Mouse (Mus musculus): ENCODE data around the gene Pcsk7. TPM values are rescaled to one million over a fixed set of nuclear protein-coding genes. Genes with fewer than 3 reads are reported as not detected.

Pcsk7 gene
- 17.3 and 23.5 TPM in 2 replicates for polyA plus RNA-seq (2016; fragmentation: Nextera tagmentation; extraction: Ambion mirVana)

DNA sequence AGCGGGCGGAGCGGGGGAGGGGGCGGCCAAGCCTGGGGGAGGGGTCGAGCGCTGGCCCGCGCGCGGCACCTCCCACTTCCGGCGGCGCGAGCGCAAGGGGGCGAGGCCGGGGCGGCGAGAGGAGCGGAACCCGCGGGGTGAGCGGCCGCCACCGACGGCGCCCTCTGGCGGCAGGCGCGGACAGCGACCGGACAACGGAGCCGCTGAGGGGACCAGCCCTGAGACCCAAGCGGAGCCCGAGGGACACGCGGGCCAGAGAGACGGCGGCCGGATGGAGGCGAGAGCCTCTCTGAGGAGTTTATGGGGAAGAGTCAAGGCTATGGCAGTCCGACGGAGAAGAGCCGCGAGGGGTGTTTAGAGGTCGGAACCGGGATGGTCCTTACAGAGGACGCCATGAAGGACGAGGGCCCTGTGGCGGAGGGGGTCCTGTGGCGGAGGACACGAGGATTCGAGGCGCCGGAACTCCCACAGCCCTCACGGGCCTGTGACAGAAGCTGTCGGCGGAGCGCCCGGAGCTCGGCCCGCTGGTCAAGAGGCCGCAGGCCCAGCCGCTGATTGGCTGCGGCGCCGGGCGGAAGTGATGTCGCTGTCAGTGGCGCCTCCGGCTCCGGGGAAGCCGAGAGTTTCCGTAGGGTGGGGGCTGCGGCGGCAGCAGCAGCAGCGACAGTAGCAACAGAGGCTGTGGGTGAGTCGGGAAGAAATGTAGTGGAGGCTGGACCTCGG, at the start of gene Pcsk7, which contains the start of gene Rnf214:
Pcsk7 (plus strand) TSS at position 143 of the 723 bp plus-strand sequence.
Rnf214 (minus strand) TSS at position 557 of the 723 bp plus-strand sequence.
- H3K4me3 ChIP-seq: peak within 1 kb of the TSS; percentile 96
- H3K36me3 ChIP-seq: peaks cover 50% of the 10 kb centered on the region
- WGBS: 1% methylated on average over 67 of the region's 80 CpGs
- peak; percentile 94 for DNase-seq (ENCODE audit: low spot score)
- no peaks in the 10 kb centered on the region for H3K9me3 ChIP-seq (replicated peaks)
- H3K4me1 ChIP-seq: peaks cover 20% of the 10 kb centered on the region
- no peaks in the 10 kb centered on the region for H3K27me3 ChIP-seq (ENCODE audit: low read depth, poor library complexity, severe bottlenecking)
- H3K27ac ChIP-seq: peak within 1 kb of the TSS; percentile 98

DNA sequence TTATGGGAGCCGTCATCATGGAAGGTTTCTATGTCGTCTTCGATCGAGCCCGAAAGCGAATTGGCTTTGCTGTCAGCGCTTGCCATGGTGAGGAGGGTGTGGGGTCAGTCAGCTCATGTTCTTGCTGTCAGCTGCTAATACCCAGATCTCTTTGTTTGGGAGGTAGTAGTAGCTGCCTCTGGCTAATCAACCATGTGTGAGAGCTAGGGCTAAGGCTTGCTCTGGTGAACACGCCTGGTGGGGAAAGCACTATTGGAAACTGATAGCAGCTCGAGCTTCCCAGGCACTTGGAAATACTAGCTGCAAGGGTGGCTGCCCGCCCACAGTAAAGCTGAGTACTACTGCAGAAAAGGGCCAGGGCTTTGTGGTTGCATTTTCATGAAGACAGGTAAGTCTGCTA, 46.9 kb upstream of the Pcsk7 start:
- Histone ChIP-seq H3K36me3 (peaks cover 94% of the 10 kb centered on the region), H3K27me3 (ENCODE audit: low read depth, poor library complexity, severe bottlenecking) (no peaks in the 10 kb centered on the region), H3K27ac (no peak overlapping the region), H3K9me3 (replicated peaks) (no peaks in the 10 kb centered on the region), H3K4me1 (no peaks in the 10 kb centered on the region), H3K4me3 (no peak overlapping the region)
- DNase-seq (ENCODE audit: low spot score): no peak
- WGBS: 97% methylated on average over 10 of the region's 10 CpGs

DNA sequence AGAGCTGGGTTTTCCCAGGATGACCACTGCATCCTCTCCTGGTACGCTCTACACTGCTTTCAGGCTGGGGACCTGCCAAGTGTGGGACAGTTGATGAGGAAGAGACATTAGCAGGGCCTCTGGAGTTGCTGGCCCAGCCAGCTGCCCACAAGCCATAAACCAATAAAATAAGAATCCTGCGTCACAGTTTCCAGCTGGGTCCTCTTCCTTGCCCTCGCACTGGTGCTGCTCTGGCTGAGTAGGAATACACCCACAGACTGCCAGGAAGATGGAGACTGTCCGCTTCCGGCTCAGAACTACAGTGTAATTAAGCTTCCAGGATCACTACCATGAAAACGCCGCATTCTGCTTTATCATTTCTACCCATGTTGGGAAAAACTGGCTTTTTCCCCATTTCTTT, 44.5 kb upstream of the Pcsk7 start:
- no peak overlapping the region for H3K27ac ChIP-seq
- DNase-seq (ENCODE audit: low spot score): no peak
- H3K27me3 ChIP-seq (ENCODE audit: low read depth, poor library complexity, severe bottlenecking): no peaks in the 10 kb centered on the region
- H3K4me3 ChIP-seq: no peak overlapping the region
- peaks cover 98% of the 10 kb centered on the region for H3K36me3 ChIP-seq
- H3K4me1 ChIP-seq: no peaks in the 10 kb centered on the region
- 75% methylated on average over 7 of the region's 7 CpGs for WGBS
- no peaks in the 10 kb centered on the region for H3K9me3 ChIP-seq (replicated peaks)

DNA sequence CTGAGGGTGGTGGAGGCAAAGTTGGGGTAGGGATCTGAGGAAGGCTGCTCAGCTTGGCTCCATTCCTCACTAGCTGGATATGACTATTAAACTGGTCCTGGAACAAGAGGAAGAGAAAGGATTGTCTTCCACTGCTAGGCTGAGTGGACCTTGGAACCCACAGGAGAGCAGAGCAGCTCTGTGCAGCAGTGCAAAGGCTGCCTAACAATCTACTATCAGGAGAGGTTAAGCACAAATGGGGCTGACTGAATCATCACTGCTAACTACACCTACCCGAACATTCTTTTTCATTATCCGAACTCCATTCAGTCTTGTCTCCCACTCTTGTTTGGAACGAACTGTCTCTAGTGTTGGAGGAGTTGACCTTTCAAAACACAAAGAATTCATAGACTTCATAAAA, 37.1 kb upstream of the Pcsk7 start:
- 94% methylated on average over 3 of the region's 3 CpGs for WGBS
- Histone ChIP-seq H3K9me3 (replicated peaks) (no peaks in the 10 kb centered on the region), H3K4me1 (no peaks in the 10 kb centered on the region), H3K36me3 (peaks cover 99% of the 10 kb centered on the region), H3K27ac (no peak overlapping the region), H3K27me3 (ENCODE audit: low read depth, poor library complexity, severe bottlenecking) (no peaks in the 10 kb centered on the region), H3K4me3 (no peak overlapping the region)
- no peak for DNase-seq (ENCODE audit: low spot score)

DNA sequence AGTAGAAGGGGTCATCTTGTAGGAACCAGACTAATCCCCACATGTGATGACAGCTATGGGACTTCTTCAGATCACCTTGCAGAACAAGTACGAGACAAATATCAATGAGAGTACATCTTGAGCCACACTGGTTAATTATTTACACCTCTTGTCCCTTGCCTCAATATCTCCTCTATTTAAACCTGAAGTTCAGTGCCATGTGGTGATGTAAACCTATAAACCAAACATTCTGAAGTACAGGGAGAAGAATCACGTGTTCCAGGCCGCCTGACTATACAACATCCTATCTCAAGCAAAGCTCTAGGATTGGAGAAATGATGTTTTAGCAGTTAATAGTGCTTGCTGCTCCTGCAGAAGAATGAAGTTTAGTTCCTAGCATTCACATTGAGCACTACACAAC, 36.0 kb upstream of the Pcsk7 start:
- no peaks in the 10 kb centered on the region for H3K27me3 ChIP-seq (ENCODE audit: low read depth, poor library complexity, severe bottlenecking)
- H3K9me3 ChIP-seq (replicated peaks): no peaks in the 10 kb centered on the region
- H3K27ac ChIP-seq: no peak overlapping the region
- no peak for DNase-seq (ENCODE audit: low spot score)
- H3K36me3 ChIP-seq: peaks cover 99% of the 10 kb centered on the region
- WGBS: 91% methylated on average over 3 of the region's 3 CpGs
- H3K4me1 ChIP-seq: no peaks in the 10 kb centered on the region
- H3K4me3 ChIP-seq: no peak overlapping the region

DNA sequence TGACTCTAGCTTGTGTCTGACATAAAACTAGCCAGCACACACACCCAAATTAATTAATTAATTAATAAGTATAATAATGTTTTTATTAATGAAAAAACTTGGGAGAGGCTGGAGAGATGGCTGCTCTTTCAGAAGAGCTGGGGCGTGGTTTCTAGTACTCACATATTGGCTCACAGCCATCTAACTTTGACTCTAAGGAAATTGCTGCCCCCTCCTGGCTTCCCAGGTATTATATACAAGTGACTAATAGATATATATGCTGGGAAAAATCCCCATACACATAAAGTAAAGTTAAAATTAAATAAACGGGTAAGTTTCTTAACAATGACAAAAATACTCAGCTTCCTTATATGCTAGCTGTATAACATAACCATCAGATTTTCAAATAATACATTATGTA, 28.4 kb upstream of the Pcsk7 start:
- no peak for DNase-seq (ENCODE audit: low spot score)
- H3K27me3 ChIP-seq (ENCODE audit: low read depth, poor library complexity, severe bottlenecking): no peaks in the 10 kb centered on the region
- H3K27ac ChIP-seq: no peak overlapping the region
- H3K9me3 ChIP-seq (replicated peaks): no peaks in the 10 kb centered on the region
- peaks cover 80% of the 10 kb centered on the region for H3K36me3 ChIP-seq
- H3K4me3 ChIP-seq: no peak overlapping the region
- H3K4me1 ChIP-seq: no peaks in the 10 kb centered on the region
- 83% methylated on average over 2 of the region's 2 CpGs for WGBS

GRCm38 (mm10) chr9:45893681-45894080, 12.6 kb upstream of the Pcsk7 start:
- no peaks in the 10 kb centered on the region for H3K4me1 ChIP-seq
- H3K9me3 ChIP-seq (replicated peaks): no peaks in the 10 kb centered on the region
- no peak overlapping the region for H3K4me3 ChIP-seq
- no peak overlapping the region for H3K27ac ChIP-seq
- DNase-seq (ENCODE audit: low spot score): no peak
- peaks cover 99% of the 10 kb centered on the region for H3K36me3 ChIP-seq
- no peaks in the 10 kb centered on the region for H3K27me3 ChIP-seq (ENCODE audit: low read depth, poor library complexity, severe bottlenecking)

DNA sequence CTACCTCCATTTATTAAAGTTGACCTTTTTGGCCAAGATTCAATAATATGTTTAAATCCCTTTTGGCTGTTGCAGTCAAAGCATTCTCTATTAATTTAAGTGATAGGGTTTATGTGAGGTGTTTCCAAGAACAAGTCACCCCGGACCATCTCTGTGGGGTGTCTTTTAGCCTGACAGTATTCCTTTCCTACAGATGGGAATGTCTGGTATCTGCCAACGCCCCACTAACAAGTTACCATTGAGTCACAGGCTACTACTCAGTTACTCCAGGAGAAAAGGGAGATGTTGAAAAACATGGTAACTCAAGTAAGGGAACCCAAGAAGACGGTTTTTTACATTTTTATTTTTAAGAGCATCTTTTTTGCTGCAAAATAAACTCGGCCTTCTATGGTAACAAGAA, 1.1 kb upstream of the Pcsk7 start:
- Histone ChIP-seq H3K9me3 (replicated peaks) (no peaks in the 10 kb centered on the region), H3K36me3 (peaks cover 47% of the 10 kb centered on the region), H3K27ac (peak overlapping the region; percentile 98), H3K4me1 (peaks cover 20% of the 10 kb centered on the region), H3K4me3 (peak overlapping the region; percentile 96), H3K27me3 (ENCODE audit: low read depth, poor library complexity, severe bottlenecking) (no peaks in the 10 kb centered on the region)
- no peak for DNase-seq (ENCODE audit: low spot score)
- WGBS: 64% methylated on average over 4 of the region's 4 CpGs

DNA sequence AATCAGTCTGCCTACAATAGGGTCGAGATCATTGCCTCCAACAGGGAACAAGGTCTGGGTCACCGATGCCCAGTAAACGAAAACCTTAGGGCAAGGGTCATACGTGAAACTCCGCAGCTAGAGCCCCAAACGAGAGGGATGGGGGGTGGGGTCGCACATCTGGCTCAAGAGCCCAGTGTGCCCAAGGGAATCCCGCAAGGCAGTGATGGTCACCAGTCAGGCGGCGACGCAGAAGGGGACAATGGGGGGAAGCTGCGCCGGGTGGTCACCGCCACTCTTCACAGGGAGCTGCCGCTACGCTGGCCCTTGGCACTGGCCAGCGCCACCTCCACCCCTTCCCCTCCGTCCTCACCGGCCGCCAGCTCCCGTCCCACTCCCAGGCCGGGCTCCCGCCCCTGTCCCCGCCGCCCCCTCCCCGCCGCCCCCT, 473 bp upstream of the Pcsk7 start:
- Histone ChIP-seq H3K4me3 (peak overlapping the region; percentile 96), H3K9me3 (replicated peaks) (no peaks in the 10 kb centered on the region), H3K36me3 (peaks cover 49% of the 10 kb centered on the region), H3K27ac (peak overlapping the region; percentile 98), H3K27me3 (ENCODE audit: low read depth, poor library complexity, severe bottlenecking) (no peaks in the 10 kb centered on the region), H3K4me1 (peaks cover 20% of the 10 kb centered on the region)
- DNase-seq (ENCODE audit: low spot score): no peak
- under 1% methylated on average over 22 of the region's 27 CpGs for WGBS

- Histone ChIP-seq H3K36me3 (peaks cover 50% of the 10 kb centered on the region), H3K27me3 (ENCODE audit: low read depth, poor library complexity, severe bottlenecking) (no peaks in the 10 kb centered on the region), H3K9me3 (replicated peaks) (no peaks in the 10 kb centered on the region), H3K4me3 (peak overlapping the region; percentile 96), H3K4me1 (peaks cover 20% of the 10 kb centered on the region), H3K27ac (peak overlapping the region; percentile 98)
- WGBS: under 1% methylated on average over 19 of the region's 19 CpGs
- no peak for DNase-seq (ENCODE audit: low spot score)
Observed at GRCm38 (mm10) chr9:45907078-45907428, 756 bp downstream of the Pcsk7 start.

- 93% methylated on average over 3 of the region's 3 CpGs for WGBS
- DNase-seq (ENCODE audit: low spot score): no peak
- Histone ChIP-seq H3K27ac (no peak overlapping the region), H3K4me1 (peaks cover 9% of the 10 kb centered on the region), H3K9me3 (replicated peaks) (no peaks in the 10 kb centered on the region), H3K4me3 (no peak overlapping the region), H3K36me3 (peaks cover 71% of the 10 kb centered on the region), H3K27me3 (ENCODE audit: low read depth, poor library complexity, severe bottlenecking) (no peaks in the 10 kb centered on the region)
Observed at GRCm38 (mm10) chr9:45910995-45911394, 4.7 kb downstream of the Pcsk7 start.

- WGBS: 68% methylated on average over 1 of the region's 1 CpGs
- Histone ChIP-seq H3K4me1 (peaks cover 9% of the 10 kb centered on the region), H3K27me3 (ENCODE audit: low read depth, poor library complexity, severe bottlenecking) (no peaks in the 10 kb centered on the region), H3K36me3 (peaks cover 78% of the 10 kb centered on the region), H3K27ac (no peak overlapping the region), H3K9me3 (replicated peaks) (no peaks in the 10 kb centered on the region), H3K4me3 (no peak overlapping the region)
- DNase-seq (ENCODE audit: low spot score): peak; percentile 43
Observed at GRCm38 (mm10) chr9:45911673-45912072, 5.4 kb downstream of the Pcsk7 start.

DNA sequence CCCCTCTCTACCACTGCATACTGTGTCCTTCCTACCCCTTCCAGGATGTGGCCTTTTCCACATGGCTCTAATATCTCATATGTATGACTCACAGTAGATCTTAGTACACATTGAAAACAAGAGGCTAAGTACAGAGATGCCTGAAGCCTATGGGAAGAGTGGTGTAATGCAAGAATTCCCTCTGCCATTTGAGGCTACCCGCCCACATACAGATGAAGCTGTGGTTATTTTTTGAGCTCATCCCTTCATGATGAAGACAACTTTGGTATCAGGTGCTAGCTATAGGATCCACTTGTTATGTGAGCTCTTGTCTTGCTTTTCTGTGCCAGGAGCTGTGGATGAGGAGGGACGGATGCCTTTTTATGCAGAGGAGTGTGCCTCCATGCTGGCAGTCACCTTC, 9.4 kb downstream of the Pcsk7 start:
- H3K36me3 ChIP-seq: peaks cover 96% of the 10 kb centered on the region
- no peaks in the 10 kb centered on the region for H3K9me3 ChIP-seq (replicated peaks)
- H3K4me3 ChIP-seq: no peak overlapping the region
- 91% methylated on average over 2 of the region's 2 CpGs for WGBS
- no peaks in the 10 kb centered on the region for H3K27me3 ChIP-seq (ENCODE audit: low read depth, poor library complexity, severe bottlenecking)
- DNase-seq (ENCODE audit: low spot score): no peak
- no peak overlapping the region for H3K27ac ChIP-seq
- H3K4me1 ChIP-seq: no peaks in the 10 kb centered on the region

All from limb, embryonic 10.5 days (tissue).